Mouse (Mus musculus) ovary, postnatal 10 days (tissue): ENCODE results near the gene Cacng8.
"Not testable (repeated sequence)": the region's sequence is repeated elsewhere in the genome, so short reads cannot be mapped to it uniquely, and the experiment has no call there.

ENCODE experiments used
- DNase-seq: peaks from one replicate; pipeline ENCODE4 v3.0.0; 2022; ENCODE audit warnings: low spot score

Cacng8 gene

DNA sequence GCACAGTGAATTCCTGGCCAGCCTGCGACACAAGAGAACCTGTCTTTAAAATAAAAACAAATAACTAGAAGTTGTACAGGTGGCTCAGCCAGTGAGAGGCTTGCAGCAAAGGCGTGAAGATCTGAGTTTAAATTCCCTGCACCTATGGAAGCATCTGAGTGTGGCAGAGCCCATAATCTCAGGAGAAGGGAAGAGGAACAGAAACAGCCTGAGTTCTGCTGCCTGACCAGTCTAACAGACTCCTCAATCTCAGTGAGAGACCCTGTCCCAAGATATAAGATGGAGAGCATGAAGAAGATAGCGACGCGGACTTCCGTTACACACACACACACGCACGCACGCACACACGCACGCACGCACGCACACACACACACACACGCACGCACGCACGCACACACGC, 2.7 kb upstream of the Cacng8 start:
- no peak for DNase-seq

DNA sequence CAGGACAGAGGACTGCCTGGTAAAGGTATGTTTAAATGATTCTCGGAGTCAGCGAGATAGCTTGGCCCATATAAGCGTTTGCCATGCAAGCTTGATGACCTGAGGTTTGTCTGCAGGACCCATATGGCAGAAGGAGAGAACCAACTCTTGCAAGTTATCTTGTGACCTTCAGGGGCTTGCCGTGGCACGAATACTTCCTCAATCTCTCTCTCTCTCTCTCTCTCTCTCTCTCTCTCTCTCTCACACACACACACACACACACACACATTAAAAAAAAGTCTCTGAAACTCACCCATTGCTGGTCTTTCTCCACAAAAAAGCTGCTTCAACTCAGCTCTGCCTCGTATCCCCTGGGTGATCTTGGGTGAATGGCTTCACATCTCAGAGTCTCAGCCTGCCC, 1.6 kb upstream of the Cacng8 start:
- DNase-seq = no peak

DNA sequence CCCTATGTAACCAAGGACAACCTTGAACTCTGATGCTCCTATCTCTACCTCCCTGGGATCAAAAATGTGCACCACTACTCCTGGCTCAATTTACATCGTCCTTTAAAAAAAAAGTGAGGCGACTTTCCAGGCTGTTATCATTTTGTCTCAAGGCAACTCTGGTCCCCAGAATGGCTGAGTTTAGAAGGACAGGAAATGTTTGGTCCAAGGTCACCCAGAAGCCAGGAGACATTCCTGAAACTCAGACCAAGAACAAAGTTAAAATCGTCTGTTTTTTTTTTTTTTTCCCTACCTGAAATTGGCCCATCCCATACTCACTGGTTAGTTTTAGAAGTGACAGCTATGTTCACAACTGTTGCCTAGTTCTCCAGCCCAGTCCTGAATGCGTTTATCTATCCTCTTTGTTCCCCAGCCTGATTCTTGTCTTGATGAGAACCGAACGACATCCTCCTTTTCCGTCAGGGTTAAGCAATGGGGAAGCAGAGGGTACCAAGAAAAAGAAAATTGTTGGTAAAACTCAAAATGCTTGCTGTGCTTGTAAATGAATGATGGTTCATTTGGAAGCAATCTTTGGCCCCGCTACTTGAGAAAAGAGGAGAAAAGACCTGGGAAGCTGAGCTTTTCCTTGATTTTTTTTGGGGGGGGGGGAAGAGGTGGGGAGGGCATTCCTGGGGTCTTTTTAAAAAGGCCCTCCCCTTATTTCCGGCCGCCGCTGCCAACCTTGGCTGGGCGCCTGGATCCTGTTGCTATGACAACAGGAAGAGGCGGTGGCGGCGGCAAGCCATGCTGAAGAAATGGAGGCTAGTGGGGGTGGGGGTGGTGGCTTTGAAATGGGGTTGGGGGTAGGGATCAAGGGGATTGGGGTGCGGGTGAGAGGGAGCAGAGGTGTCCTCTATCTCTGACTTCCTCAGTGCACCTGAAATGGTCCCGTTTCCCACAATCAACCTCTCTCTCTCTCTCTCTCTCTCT, 755 bp upstream of the Cacng8 start:
- no peak for DNase-seq

DNA sequence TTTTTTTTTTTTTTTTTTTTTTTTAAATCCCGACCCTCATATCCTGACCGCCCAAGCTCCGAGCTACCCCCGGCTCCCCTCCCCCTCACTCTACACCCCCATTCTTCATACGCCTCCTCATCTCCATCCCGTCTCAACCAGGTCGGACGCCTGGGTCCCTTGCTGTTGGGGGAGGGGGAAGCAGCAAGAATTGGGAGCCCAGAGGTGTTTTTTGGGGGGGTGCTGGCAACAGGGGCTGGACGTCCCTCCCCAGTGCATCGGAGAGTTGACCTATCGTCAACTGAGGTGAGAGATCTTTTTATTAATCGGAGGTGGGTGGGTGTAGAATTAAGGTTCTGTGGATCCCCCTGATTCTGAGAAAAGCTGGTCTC, 583 bp downstream of the Cacng8 start:
- DNase-seq = no peak

DNA sequence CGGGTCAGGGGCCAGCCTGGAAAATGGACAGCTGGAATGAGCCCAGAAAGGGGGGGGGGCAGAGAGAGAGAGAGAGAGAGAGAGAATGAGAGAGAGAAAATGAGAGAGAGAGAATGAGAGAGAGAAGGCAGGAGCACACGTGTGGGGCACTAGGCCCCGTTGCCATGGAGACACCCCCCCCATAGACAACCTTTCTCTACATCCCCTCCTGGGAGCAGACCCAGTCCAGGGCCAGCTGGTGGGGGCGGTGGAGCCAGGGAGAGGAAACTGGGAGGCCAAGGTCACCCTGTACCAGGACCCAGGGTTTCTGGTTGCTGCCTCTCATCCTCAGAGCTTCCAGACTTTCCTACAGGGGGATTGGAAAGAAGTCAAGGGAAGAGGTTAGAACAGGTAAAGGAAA, 1.3 kb downstream of the Cacng8 start:
- DNase-seq = no peak

GRCm38 (mm10) chr7:3397355-3397754, 6.9 kb downstream of the Cacng8 start:
- DNase-seq = no peak

DNA sequence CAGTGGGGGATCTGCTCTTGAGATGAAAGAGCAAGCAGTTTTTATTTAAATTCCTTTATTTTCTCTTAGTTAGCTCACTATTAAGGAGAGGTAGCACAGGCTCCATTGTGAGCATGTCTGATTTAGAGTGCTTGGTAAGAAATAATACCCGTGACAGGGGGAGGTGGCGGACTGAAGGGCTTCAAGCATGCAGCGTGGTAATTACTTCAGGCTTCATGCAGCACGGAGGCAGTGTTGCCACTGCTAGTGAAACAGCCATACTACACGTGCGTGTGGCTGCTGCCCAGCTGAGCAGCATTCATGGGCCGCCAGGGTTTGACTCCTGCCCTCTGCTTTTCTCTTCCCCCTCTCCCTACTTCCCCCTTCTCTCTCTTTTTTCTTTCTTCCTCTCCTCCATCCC, 7.3 kb downstream of the Cacng8 start:
- DNase-seq = no peak

DNA sequence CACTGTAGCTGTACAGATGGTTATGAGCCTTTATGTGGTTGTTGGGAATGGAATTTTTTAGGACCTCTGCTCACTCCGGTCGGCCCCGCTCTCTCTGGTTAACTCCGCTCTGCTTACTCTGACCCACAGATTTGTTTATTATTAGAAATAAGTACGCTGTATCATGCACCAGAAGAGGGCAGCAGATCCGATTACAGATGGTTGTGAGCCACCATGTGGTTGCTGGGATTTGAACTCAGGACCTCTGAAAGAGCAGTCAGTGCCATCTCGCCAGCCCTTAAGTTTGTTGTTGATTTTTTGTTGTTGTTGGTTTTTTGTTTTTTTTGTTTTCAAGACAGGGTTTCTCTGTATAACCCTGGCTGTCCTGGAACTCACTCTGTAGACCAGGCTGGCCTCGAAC, 7.9 kb downstream of the Cacng8 start:
- not testable (repeated sequence) for DNase-seq

DNA sequence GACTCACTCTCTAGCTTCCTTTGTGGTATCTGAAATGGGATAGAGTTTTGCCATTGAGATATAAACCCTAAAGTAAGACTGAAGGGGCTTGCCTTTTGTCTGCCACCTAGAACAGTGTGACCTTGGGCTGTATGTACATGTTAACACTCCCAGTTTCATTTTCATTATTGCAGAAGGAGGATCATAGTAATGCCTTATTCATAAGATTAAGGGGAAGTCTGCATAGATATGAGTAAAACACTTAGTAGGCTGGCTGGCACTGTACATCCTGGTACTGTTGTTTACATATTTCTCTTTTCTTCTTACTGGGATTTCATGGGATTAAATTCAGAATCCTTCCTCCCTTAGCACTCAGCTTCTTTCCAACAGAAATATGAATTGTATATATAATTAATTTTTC, 9.5 kb downstream of the Cacng8 start:
- no peak for DNase-seq

- DNase-seq = no peak
Observed at GRCm38 (mm10) chr7:3409729-3410520, 19.4 kb downstream of the Cacng8 start.

GRCm38 (mm10) chr7:3411160-3411941, 20.9 kb downstream of the Cacng8 start:
- no peak for DNase-seq

DNA sequence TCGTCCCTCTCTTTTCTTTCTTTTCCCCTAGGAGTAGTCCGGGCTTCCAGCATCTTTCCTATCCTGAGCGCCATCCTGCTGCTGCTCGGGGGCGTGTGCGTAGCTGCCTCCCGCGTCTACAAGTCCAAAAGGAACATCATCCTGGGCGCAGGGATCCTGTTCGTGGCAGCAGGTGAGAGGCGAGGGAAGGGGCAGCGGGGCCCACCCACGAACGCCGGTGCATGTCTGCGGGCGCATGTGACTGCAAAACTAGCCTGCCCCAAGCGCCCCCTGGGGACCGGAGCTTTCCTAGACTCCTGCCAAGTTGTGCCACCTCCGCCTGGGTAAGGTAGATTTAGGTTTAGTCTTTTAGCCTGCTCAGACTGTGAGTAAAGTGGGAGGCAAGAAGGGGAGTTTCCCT, 21.6 kb downstream of the Cacng8 start:
- DNase-seq = no peak

DNA sequence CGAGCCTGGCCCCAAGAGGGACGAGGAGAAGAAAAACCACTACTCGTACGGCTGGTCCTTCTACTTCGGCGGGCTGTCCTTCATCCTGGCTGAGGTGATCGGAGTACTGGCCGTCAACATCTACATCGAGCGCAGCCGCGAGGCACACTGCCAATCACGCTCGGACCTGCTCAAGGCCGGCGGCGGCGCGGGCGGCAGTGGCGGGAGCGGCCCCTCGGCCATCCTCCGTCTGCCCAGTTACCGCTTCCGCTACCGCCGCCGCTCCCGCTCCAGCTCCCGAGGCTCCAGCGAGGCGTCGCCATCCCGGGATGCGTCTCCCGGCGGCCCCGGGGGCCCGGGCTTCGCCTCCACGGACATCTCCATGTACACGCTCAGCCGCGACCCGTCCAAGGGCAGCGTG, 24.4 kb downstream of the Cacng8 start:
- peak; percentile 21 for DNase-seq

- DNase-seq = no peak
Observed at GRCm38 (mm10) chr7:3415378-3415777, 24.9 kb downstream of the Cacng8 start.

DNA sequence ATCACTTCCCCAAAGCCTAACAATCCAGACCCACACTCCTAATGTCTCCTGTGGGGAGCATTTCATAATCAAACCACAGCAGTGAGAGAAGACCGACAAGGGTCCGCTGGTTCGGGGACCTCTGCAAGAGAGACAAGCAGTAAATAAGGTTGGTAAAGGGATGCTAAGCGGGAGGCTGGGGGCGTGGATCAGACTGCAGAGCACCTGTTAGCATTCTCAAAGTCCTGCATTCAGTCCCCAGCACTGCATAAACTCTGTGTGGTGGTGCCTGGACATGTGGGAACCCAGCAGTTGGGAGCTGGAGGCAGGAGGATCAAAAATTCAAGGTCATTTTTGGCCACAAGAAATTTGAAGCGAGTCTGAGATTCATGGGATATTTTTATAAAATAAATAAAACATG, 29.5 kb downstream of the Cacng8 start:
- no peak for DNase-seq

GRCm38 (mm10) chr7:3420466-3420865, 30.0 kb downstream of the Cacng8 start:
- no peak for DNase-seq

GRCm38 (mm10) chr7:3421297-3421696, 30.8 kb downstream of the Cacng8 start:
- DNase-seq = no peak

GRCm38 (mm10) chr7:3422051-3422450, 31.6 kb downstream of the Cacng8 start:
- no peak for DNase-seq

GRCm38 (mm10) chr7:3423430-3423829, 32.9 kb downstream of the Cacng8 start:
- no peak for DNase-seq

DNA sequence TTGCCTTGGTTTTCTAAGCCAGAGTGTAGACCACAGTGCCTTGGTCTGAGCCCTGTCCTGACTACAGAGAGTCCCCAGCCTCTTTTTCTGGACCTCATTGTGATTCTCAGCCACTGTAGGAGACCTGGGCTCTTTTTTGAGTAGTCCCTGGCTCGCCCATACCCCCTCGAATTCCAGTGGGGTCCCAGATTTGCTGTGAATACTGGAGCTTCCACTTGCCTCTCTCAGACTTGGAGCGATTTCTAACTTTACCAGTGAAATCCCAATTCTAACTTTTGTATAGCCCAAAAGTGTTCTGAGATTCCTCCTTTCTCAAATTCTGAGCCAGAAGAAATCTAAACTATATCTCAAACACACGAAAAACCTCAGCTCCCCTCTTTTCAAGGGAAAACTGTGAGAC, 33.4 kb downstream of the Cacng8 start, which contains the start of gene Cacng6:
Gene Cacng6, plus strand, starts transcription at position 301 of the 400 bp plus-strand sequence.
- no peak for DNase-seq

DNA sequence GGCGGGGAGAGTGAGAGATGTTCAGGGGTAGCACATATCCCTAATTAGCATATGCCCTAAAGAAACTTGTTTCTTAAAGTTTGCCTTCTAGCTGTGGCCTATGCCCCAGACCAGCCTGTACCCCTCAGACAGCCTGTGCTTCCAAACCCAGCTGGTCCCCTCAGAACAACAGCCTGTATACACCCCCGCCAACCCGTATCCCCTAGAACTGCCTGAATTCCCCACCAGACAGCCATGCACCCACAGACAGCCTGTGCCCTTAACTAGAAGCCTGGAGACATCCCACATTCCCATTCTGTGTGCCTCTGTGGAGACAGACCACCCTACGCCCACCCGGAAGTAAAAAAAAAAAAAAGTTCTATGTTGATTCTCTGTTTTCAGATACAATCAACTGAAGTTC, 34.7 kb downstream of the Cacng8 start:
- no peak for DNase-seq

DNA sequence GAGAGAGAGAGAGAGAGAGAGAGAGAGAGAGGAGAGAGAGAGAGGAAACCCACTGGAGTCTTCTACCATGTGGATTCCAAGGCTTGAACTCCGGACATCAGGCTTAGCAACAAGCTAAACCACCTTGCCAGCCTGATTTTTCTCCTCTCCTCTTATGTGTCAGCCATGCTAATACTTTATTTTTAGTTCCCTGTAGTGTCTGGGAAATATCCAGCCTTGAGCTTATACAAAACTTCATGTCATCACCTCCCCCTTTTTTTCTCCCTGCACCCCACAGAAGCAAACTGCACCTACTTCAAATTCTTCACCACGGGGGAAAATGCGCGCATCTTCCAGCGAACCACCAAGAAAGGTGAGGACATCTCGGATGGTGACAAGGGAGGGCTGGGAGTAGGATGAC, 39.7 kb downstream of the Cacng8 start:
- no peak for DNase-seq
